Mouse (Mus musculus) midbrain, postnatal 0 days (tissue): Measurements from ENCODE around the gene Sorbs1. TPM values are rescaled to one million over a fixed set of nuclear protein-coding genes. Genes with fewer than 3 reads are reported as not detected.
A peak's percentile ranks its signal among the peaks of the same experiment; 100 is the strongest.

Experiments
- ATAC-seq: fragments of 200-750 bp; cut with Nextera tagmentation; 2 replicates; pipeline ENCODE4 v1.8.0; 2017; ENCODE audit warnings: moderate number of reproducible peaks, mild to moderate bottlenecking, moderate TSS enrichment, moderate library complexity; ENCODE audit not compliant: low FRiP score
- DNase-seq: peaks from one replicate; pipeline ENCODE4 v3.0.0-alpha.2; 2015; ENCODE audit warnings: low spot score
- H3K27ac ChIP-seq: fragments of 300-500 bp; sonication (generic); 2 replicates; pipeline ENCODE4 v1.5.1; 2014; ENCODE audit warnings: low read depth, mild to moderate bottlenecking, low read length, mixed read lengths
- H3K27me3 ChIP-seq: fragments of 300-500 bp; sonication (generic); 2 replicates; pipeline ENCODE4 v1.6.1; 2014; ENCODE audit warnings: low read length, control low read depth, mixed read lengths; ENCODE audit not compliant: insufficient read depth
- H3K36me3 ChIP-seq: fragments of 300-500 bp; sonication (generic); 2 replicates; pipeline ENCODE4 v1.6.1; 2014; ENCODE audit warnings: low read length, control low read depth, mixed read lengths; ENCODE audit not compliant: insufficient read depth
- H3K4me1 ChIP-seq: fragments of 300-500 bp; sonication (generic); 2 replicates; pipeline ENCODE4 v1.6.1; 2014; ENCODE audit warnings: mild to moderate bottlenecking, control low read depth, antibody characterized with exemption, low read length, mixed read lengths; ENCODE audit not compliant: insufficient read depth
- H3K4me2 ChIP-seq: fragments of 300-500 bp; sonication (generic); 2 replicates; pipeline ENCODE4 v1.6.1; 2014; ENCODE audit warnings: low read depth, mild to moderate bottlenecking, low read length, mixed read lengths; ENCODE audit not compliant: poor library complexity, severe bottlenecking
- H3K4me3 ChIP-seq: fragments of 300-500 bp; sonication (generic); 2 replicates; pipeline ENCODE4 v1.5.1; 2014; ENCODE audit warnings: low read depth, mild to moderate bottlenecking, low read length, moderate library complexity
- H3K9ac ChIP-seq: fragments of 300-500 bp; sonication (generic); replicated peaks from 2 replicates; pipeline ENCODE4 v1.6.1; 2014; ENCODE audit warnings: mild to moderate bottlenecking, low read length, moderate library complexity, mixed read lengths; ENCODE audit not compliant: poor library complexity, severe bottlenecking
- H3K9me3 ChIP-seq: fragments of 300-500 bp; sonication (generic); 2 replicates; pipeline ENCODE4 v1.6.1; 2016; ENCODE audit warnings: low read length, control low read depth
- CTCF ChIP-seq: IDR thresholded peaks from 2 replicates; pipeline ENCODE4 v1.5.1; 2016; ENCODE audit warnings: antibody characterized with exemption, mild to moderate bottlenecking
- WGBS: fragments of 180-500 bp; shearing (Covaris S2); extraction: QIAGEN DNeasy Blood & Tissue Kit; methylation state at CpG from one replicate; pipeline ENCODE4 v1.1.7; 2014; 5-methylcytosine and 5-hydroxymethylcytosine counted together
- polyA plus RNA-seq: library from polyadenylated mRNA; unstranded; fragments of >200 nt; fragmentation: Nextera tagmentation; extraction: Ambion mirVana; gene quantifications from 2 replicates; pipeline ENCODE4 v1.2.1, GENCODE M21; 2015
- total RNA-seq: library from RNA; depleted of rRNA; stranded (reverse); fragments of >200 nt; gene quantifications from 2 replicates; pipeline ENCODE4 v1.2.3, GENCODE M21; 2014

Sorbs1 gene
- total and polyA plus RNA-seq, 2 experiments from 2014 or later = 53.1 to 60.4 TPM

DNA sequence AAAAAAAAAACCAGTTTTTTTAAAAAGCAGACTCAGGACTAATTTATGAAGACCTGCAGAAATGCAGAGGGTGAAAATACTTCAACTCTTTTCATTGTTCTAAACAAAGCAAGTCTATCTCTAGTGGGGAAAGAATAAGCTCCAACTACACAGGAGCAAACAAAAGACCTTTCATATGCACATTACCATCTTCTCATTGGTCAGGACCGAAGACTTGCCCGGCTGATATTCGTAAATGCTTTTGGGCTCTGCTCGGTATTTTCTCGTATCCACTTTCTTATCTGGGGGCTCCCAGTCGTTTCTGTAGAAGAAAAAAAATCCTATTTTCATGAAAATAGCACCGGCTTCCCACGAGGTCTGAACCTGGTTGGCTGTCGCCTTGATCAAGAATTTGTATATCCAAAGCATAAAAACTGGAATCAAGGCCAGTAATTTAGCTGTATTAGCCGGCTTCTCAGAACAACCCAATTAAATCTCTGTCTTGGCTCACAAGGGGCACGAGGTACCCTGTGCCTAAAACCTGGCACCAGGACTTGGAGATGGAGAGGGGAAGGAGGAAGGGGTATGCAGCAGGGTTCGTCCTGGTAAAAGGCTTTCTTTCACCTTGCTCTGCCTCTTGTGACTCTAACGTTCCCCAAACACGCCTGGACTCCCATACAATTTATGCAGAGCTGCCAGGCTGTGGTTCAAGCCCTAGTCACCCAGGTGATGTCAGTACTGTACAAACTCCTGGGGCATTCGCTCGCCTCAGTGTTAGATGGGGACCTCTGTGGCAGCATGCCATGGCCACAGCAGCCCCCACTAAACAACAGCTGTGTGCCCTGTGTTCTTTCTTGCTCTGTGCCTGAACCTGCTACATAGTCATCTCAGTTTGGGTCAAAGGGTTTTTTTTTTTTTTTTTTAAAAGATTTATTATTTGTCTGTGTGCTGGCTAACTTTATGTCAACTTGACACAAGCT lies 163.6 kb downstream of the Sorbs1 start:
- H3K4me1 ChIP-seq = peaks cover 6% of the 10 kb centered on the region; the same call in 1 of the 2 replicates
- H3K4me2 ChIP-seq = no peak overlapping the region
- H3K36me3 ChIP-seq = peaks cover 8% of the 10 kb centered on the region
- peak; percentile 9 for DNase-seq
- WGBS = 18% methylated on average over 16 of the region's 16 CpGs
- no peak for TF ChIP-seq CTCF
- H3K4me3 ChIP-seq = no peak overlapping the region
- 0 out of 2 replicates have a peak overlapping the region, but pooled peaks have one; percentile 3 for H3K27ac ChIP-seq
- no peak for ATAC-seq
- H3K9me3 ChIP-seq = no peaks in the 10 kb centered on the region
- H3K9ac ChIP-seq = no peak overlapping the region
- H3K27me3 ChIP-seq = no peaks in the 10 kb centered on the region

DNA sequence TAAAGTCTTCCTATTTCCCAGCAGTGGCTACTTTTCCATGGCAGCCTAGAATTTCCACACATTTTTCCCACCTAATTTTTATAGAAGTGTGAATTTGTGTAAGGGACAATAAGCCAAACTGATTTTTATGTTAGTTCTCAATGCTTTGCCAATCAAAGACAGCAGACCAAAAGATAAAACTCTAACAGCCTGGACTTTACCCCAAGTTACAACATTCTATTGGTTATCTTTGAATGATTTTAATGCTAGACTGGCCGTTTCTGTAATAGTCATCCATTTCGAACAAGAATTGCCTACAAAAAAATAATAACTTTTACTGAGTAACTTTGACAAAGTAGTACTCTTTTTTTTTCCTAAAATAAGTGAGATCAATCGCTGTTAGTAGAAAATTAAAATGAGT lies 164.3 kb downstream of the Sorbs1 start:
- Histone ChIP-seq H3K9ac (no peak overlapping the region), H3K4me3 (no peak overlapping the region), H3K4me2 (no peak overlapping the region), H3K36me3 (peaks cover 8% of the 10 kb centered on the region), H3K27me3 (no peaks in the 10 kb centered on the region), H3K27ac (no peak overlapping the region), H3K9me3 (no peaks in the 10 kb centered on the region), H3K4me1 (peaks cover 6% of the 10 kb centered on the region; the same call in 1 of the 2 replicates)
- DNase-seq (no peak), ATAC-seq (no peak)
- TF ChIP-seq CTCF = no peak
- 51% methylated on average over 3 of the region's 3 CpGs for WGBS

DNA sequence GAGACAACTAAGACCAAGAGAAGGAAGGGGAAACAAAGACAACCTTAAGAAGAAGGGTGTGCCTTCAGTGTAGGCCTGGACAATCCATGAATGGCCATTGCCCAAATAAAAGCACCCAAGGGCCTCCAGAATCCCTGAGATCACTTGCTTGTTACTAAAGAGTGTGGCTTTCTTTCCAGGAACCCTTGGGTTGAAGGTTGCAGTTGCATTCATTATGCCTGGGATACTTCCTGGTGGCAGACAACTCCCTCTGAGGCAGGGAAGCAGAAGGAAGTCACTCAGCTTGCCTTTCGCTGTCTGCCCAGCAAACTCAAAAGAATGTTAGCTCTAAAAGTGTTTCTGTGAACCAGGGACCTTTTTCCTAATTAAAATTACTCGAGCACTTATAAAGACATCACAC lies 164.9 kb downstream of the Sorbs1 start:
- ATAC-seq = no peak

DNA sequence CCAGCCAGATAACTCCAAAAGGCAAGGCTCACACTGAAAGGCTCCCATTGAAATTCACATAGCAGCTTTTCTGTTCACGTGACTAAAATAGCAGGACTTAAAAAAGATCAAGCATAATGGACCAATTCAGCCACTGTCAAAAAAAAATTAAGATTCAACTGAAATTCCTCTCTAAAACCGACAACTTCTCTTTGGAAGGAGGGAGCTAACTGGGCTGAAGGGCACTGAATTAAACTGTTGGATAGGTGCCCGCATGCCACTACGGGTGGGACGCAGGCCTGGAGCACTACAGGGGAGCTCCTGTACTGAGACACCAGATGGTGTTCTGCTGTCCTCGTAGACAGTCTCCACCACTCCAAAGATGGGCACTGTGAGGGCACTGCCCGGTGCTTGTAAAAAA lies 165.4 kb downstream of the Sorbs1 start:
- WGBS = 23% methylated on average over 7 of the region's 7 CpGs
- TF ChIP-seq CTCF = no peak
- H3K9ac ChIP-seq = no peak overlapping the region
- H3K4me1 ChIP-seq = peaks cover 6% of the 10 kb centered on the region; the same call in 1 of the 2 replicates
- no peaks in the 10 kb centered on the region for H3K27me3 ChIP-seq
- no peak overlapping the region for H3K4me2 ChIP-seq
- ATAC-seq (peak; percentile 76), DNase-seq (peak; percentile 81)
- H3K27ac ChIP-seq = peak overlapping the region; percentile 59
- no peaks in the 10 kb centered on the region for H3K9me3 ChIP-seq
- peaks cover 11% of the 10 kb centered on the region for H3K36me3 ChIP-seq
- H3K4me3 ChIP-seq = no peak overlapping the region

More for the DNA sequence above, 164.9 kb downstream of the Sorbs1 start:
- Histone ChIP-seq H3K9ac (no peak overlapping the region), H3K4me3 (no peak overlapping the region), H3K36me3 (peaks cover 11% of the 10 kb centered on the region), H3K27ac (peak overlapping the region; percentile 59), H3K9me3 (no peaks in the 10 kb centered on the region), H3K27me3 (no peaks in the 10 kb centered on the region), H3K4me1 (peaks cover 6% of the 10 kb centered on the region; the same call in 1 of the 2 replicates), H3K4me2 (no peak overlapping the region)
- DNase-seq = no peak
- TF ChIP-seq CTCF = no peak
- WGBS = 42% methylated on average over 2 of the region's 2 CpGs

DNA sequence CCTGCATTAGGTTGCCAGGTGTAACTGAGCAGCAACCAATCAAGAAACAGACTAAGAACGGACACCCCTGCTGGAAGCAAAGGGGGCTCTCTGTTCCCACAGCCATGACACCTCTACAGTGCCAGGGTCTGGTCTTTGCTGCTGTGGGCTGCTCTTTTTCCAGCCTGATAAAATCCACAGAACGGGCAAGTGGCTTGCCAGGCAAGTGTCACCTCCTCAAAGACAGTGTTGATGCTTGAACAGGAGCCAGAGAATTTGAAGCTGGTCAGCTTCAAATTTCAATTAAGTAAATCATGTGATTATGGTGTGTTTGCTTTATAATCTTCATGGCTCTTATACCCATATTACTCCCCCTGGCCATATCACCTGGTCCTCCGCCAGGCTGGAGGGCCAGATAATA lies 166.7 kb downstream of the Sorbs1 start:
- DNase-seq = no peak
- Histone ChIP-seq H3K27me3 (no peaks in the 10 kb centered on the region), H3K4me1 (peaks cover 6% of the 10 kb centered on the region; the same call in 1 of the 2 replicates), H3K9me3 (no peaks in the 10 kb centered on the region), H3K36me3 (peaks cover 10% of the 10 kb centered on the region), H3K27ac (no peak overlapping the region), H3K4me2 (no peak overlapping the region), H3K9ac (no peak overlapping the region), H3K4me3 (no peak overlapping the region)
- TF ChIP-seq CTCF = no peak
- ATAC-seq = no peak
- WGBS = 78% methylated on average over 3 of the region's 3 CpGs

DNA sequence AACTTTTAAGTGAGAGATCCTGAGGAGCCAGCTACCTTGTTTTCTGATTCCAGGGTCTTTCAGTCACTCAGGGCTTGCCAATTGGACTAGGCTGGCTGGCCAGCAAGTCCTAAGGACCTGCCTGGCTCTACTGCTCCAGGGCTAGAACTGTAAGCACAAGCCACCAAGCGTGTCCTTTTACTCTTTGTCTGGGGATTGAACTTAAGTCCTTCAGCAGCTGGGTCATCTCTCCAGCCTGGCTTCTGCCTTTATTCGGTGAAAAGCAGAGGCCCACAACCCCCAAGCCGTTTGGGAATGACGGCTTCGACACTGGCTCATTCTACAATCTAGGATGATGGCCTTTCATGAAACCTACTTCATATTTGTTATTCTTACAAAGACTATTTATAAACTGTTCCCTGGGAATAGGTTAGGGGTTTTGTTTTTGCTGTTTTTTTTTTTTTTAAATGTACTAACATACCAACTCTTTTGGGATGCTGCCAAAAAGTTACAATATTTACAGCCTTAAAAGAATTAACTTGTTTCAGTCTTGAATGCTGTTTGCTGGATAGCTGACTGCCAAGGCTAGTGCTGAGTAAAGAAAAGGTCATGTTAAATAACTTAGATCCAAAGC lies 167.2 kb downstream of the Sorbs1 start:
- peaks cover 6% of the 10 kb centered on the region; the same call in 1 of the 2 replicates for H3K4me1 ChIP-seq
- H3K27ac ChIP-seq = no peak overlapping the region
- DNase-seq = no peak
- H3K27me3 ChIP-seq = no peaks in the 10 kb centered on the region
- no peak overlapping the region for H3K9ac ChIP-seq
- whole genome bisulfite sequencing = 50% methylated on average over 5 of the region's 5 CpGs
- peaks cover 6% of the 10 kb centered on the region for H3K36me3 ChIP-seq
- TF ChIP-seq CTCF = no peak
- ATAC-seq = no peak
- H3K4me2 ChIP-seq = no peak overlapping the region
- H3K4me3 ChIP-seq = no peak overlapping the region
- no peaks in the 10 kb centered on the region for H3K9me3 ChIP-seq
